Mouse (Mus musculus) hindbrain, postnatal 0 days (tissue): ENCODE results near the gene Scmh1. TPM values are rescaled to one million over a fixed set of nuclear protein-coding genes. Genes with fewer than 3 reads are reported as not detected.

Source experiments
- ATAC-seq: fragments of 200-750 bp; cut with Nextera tagmentation; 2 replicates; pipeline ENCODE4 v1.8.0; 2017; ENCODE audit warnings: mild to moderate bottlenecking, moderate TSS enrichment, moderate library complexity
- DNase-seq: peaks from one replicate; pipeline ENCODE4 v3.0.0-alpha.2; 2015; ENCODE audit warnings: low spot score
- H3K27ac ChIP-seq: fragments of 300-500 bp; sonication (generic); 2 replicates; pipeline ENCODE4 v1.5.1; 2014; ENCODE audit warnings: mild to moderate bottlenecking
- H3K27me3 ChIP-seq: fragments of 300-500 bp; sonication (generic); 2 replicates; pipeline ENCODE4 v1.6.1; 2014; ENCODE audit warnings: low read length, mixed read lengths; ENCODE audit not compliant: insufficient read depth
- H3K36me3 ChIP-seq: fragments of 300-500 bp; sonication (generic); 2 replicates; pipeline ENCODE4 v1.6.1; 2014; ENCODE audit warnings: low read length, mixed read lengths; ENCODE audit not compliant: insufficient read depth
- H3K4me1 ChIP-seq: fragments of 300-500 bp; sonication (generic); 2 replicates; pipeline ENCODE4 v1.6.1; 2014; ENCODE audit warnings: antibody characterized with exemption, low read length, mixed read lengths; ENCODE audit not compliant: insufficient read depth
- H3K4me2 ChIP-seq: fragments of 300-500 bp; sonication (generic); 2 replicates; pipeline ENCODE4 v1.6.1; 2014; ENCODE audit warnings: low read depth, mild to moderate bottlenecking, low read length, moderate library complexity, mixed read lengths
- H3K4me3 ChIP-seq: fragments of 300-500 bp; sonication (generic); 2 replicates; pipeline ENCODE4 v1.5.1; 2014; ENCODE audit warnings: low read length
- H3K9ac ChIP-seq: fragments of 300-500 bp; sonication (generic); replicated peaks from 2 replicates; pipeline ENCODE4 v1.6.1; 2014; ENCODE audit warnings: mild to moderate bottlenecking, low read length, moderate library complexity, mixed read lengths
- H3K9me3 ChIP-seq: fragments of 300-500 bp; sonication (generic); 2 replicates; pipeline ENCODE4 v1.6.1; 2016; ENCODE audit warnings: low read length, mixed read lengths
- CTCF ChIP-seq: IDR thresholded peaks from 2 replicates; pipeline ENCODE4 v1.5.1; 2016; ENCODE audit warnings: antibody characterized with exemption, control low read depth, low read depth
- WGBS: fragments of 180-500 bp; shearing (Covaris S2); extraction: QIAGEN DNeasy Blood & Tissue Kit; methylation state at CpG from one replicate; pipeline ENCODE4 v1.1.7; 2014; 5-methylcytosine and 5-hydroxymethylcytosine counted together
- polyA plus RNA-seq: library from polyadenylated mRNA; unstranded; fragments of >200 nt; fragmentation: Nextera tagmentation; extraction: Ambion mirVana; gene quantifications from 2 replicates; pipeline ENCODE4 v1.2.1, GENCODE M21; 2015
- total RNA-seq: library from RNA; depleted of rRNA; stranded (reverse); fragments of >200 nt; gene quantifications from 2 replicates; pipeline ENCODE4 v1.2.3, GENCODE M21; 2014; rRNA removed

Scmh1 gene
- total RNA-seq (36.2 and 65.0 TPM in 2 replicates), polyA plus RNA-seq (51.4 and 52.5 TPM in 2 replicates)

DNA sequence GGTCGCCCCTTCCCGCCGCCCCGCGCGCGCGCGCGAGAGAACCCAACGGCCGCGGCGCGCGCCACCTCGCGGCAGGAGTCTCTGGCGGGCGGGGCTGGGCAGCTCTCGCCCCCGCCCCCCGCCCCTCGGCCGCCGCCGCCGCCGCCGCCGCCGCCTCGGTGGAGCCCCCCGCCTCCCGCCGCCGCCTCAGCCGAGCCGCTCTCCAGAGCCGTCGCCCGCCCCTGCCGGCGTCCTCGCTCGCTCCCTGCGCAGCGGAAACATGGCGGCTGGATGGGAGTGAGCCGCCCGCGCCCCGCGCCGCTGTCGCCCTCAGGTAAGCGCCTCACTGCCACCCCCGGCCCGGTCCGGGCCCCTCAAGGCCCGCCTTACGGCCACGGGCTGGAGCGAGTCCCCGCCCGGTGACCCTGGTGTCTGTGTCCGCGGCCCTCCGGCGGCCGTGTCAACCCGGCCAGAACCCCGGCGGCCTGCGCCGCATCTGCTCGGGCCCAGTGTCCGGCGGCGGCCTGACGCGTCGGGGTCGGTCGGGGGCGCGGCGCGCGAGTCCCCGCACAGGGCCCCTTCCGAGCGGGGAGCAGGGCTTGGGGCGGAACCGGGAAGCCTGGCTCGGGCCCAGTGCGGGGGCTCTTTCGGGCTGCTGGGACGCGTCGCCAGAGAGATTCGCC, at the start of gene Scmh1:
TSS of gene Scmh1 (plus strand) at position 138 of the 662 bp plus-strand sequence.
- H3K4me2 ChIP-seq = peak within 1 kb of the TSS; percentile 68
- peak within 1 kb of the TSS; percentile 99 for H3K4me3 ChIP-seq
- H3K4me1 ChIP-seq = no peaks in the 10 kb centered on the region; the same call in 1 of the 2 replicates
- H3K9me3 ChIP-seq = no peaks in the 10 kb centered on the region
- H3K36me3 ChIP-seq = no peaks in the 10 kb centered on the region
- WGBS = 1% methylated on average over 55 of the region's 102 CpGs
- no peaks in the 10 kb centered on the region for H3K27me3 ChIP-seq
- peak; percentile 95 for DNase-seq
- H3K9ac ChIP-seq = peak within 1 kb of the TSS; percentile 98
- peak; percentile 91 for ATAC-seq
- TF ChIP-seq CTCF = no peak
- peak within 1 kb of the TSS; percentile 95 for H3K27ac ChIP-seq

GRCm38 (mm10) chr4:120360011-120360521, 45.0 kb upstream of the Scmh1 start:
- H3K9ac ChIP-seq = no peak overlapping the region
- no peaks in the 10 kb centered on the region for H3K36me3 ChIP-seq
- H3K9me3 ChIP-seq = no peaks in the 10 kb centered on the region
- H3K4me3 ChIP-seq = no peak overlapping the region
- H3K27me3 ChIP-seq = no peaks in the 10 kb centered on the region
- peak; percentile 21 for DNase-seq
- ATAC-seq = peak; percentile 65
- H3K27ac ChIP-seq = peak overlapping the region; percentile 32; the same call in 1 of the 2 replicates
- 0 out of 2 replicates have a peak, but pooled peaks cover 7% of the 10 kb centered on the region for H3K4me1 ChIP-seq
- TF ChIP-seq CTCF = no peak
- WGBS = 8% methylated on average over 8 of the region's 8 CpGs
- no peak overlapping the region for H3K4me2 ChIP-seq

DNA sequence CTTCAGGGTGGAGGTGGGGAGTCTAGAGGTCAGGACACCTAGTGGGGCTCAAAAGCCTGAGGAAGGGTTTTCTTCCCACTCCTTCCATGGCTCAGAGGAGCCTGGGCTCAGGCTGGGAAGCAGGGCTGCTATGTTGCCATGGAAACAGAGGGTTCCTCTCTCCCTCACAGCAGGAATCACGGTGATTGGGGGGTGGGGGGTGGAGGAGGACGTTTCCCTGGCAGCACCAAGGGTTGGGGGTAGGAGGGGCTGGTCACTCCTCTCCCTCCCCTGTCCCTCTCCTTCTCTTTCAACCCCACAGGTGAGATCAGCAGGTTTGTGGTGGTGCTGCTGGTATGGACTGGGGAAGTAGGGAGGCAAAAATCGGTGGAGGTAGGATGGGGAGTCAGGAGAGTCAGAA, 40.4 kb upstream of the Scmh1 start:
- 5% methylated on average over 2 of the region's 3 CpGs for whole genome bisulfite sequencing
- H3K9ac ChIP-seq = no peak overlapping the region
- H3K27me3 ChIP-seq = no peaks in the 10 kb centered on the region

DNA sequence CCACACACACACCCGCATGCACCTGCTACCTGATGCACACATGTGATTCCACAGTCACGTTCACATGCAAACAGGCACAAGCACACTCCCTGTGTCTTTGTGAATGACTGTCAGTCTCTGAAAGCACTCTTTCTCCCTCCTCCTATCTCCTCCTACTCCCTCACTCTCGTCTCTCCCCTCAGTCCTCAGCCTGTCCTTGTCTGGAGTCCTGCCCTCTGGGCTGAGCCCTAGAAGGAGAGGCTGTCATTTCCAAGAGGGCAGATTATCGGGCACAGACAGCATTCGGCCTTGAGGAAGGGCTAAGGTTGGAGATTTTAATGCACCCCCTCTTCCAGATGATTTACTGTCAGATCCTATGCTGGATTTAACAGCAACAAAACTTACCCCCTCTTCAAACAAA, 39.6 kb upstream of the Scmh1 start:
- 26% methylated on average over 5 of the region's 5 CpGs for WGBS

More for the DNA sequence above, 40.4 kb upstream of the Scmh1 start:
- TF ChIP-seq CTCF = no peak
- Histone ChIP-seq H3K9me3 (no peaks in the 10 kb centered on the region), H3K4me1 (peaks cover 10% of the 10 kb centered on the region; the same call in 1 of the 2 replicates), H3K36me3 (no peaks in the 10 kb centered on the region), H3K27ac (peak overlapping the region; percentile 41; the same call in 1 of the 2 replicates), H3K4me3 (no peak overlapping the region), H3K4me2 (no peak overlapping the region)
- ATAC-seq (peak; percentile 52), DNase-seq (peak; percentile 81)

GRCm38 (mm10) chr4:120368031-120368430, 37.0 kb upstream of the Scmh1 start:
- no peak for ATAC-seq
- Histone ChIP-seq H3K9me3 (no peaks in the 10 kb centered on the region), H3K9ac (no peak overlapping the region), H3K27me3 (no peaks in the 10 kb centered on the region), H3K4me1 (peaks cover 18% of the 10 kb centered on the region; the same call in 1 of the 2 replicates), H3K36me3 (no peaks in the 10 kb centered on the region), H3K27ac (no peak overlapping the region), H3K4me3 (no peak overlapping the region), H3K4me2 (no peak overlapping the region)
- TF ChIP-seq CTCF = no peak
- WGBS = 83% methylated on average over 2 of the region's 2 CpGs
- DNase-seq = no peak

More for the DNA sequence above, 39.6 kb upstream of the Scmh1 start:
- no peak for TF ChIP-seq CTCF
- no peaks in the 10 kb centered on the region for H3K36me3 ChIP-seq
- H3K9me3 ChIP-seq = no peaks in the 10 kb centered on the region
- H3K4me1 ChIP-seq = peaks cover 18% of the 10 kb centered on the region; the same call in 1 of the 2 replicates
- 0 out of 2 replicates have a peak overlapping the region, but pooled peaks have one; percentile 41 for H3K27ac ChIP-seq
- no peaks in the 10 kb centered on the region for H3K27me3 ChIP-seq
- H3K9ac ChIP-seq = no peak overlapping the region
- H3K4me3 ChIP-seq = no peak overlapping the region
- H3K4me2 ChIP-seq = no peak overlapping the region
- ATAC-seq = no peak
- DNase-seq = no peak

DNA sequence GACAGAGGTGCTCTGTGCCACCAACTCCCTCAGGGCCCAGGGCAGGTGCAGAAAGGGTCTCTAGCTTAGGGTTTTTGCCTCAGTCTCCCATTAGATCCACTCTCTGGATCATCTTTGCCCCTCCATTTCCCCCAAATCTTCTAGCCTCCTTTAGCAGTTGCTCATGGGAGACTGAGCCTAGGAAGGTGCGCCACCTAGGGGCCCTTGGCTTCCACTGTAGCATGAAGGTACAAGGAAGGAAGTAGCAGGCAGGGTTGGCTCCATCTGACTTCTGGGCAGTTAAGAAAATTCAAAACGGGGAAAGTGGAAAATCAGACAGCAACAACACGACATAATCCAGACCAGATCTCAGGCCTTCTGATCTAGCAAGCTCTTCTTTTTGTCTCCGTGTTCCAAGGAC, 36.4 kb upstream of the Scmh1 start:
- peak; percentile 91 for TF ChIP-seq CTCF
- no peaks in the 10 kb centered on the region for H3K36me3 ChIP-seq
- DNase-seq (peak; percentile 86), ATAC-seq (peak; percentile 59)
- no peak overlapping the region for H3K9ac ChIP-seq
- WGBS = 9% methylated on average over 4 of the region's 4 CpGs
- H3K4me2 ChIP-seq = no peak overlapping the region
- H3K27me3 ChIP-seq = no peaks in the 10 kb centered on the region
- no peak overlapping the region for H3K4me3 ChIP-seq
- peaks cover 18% of the 10 kb centered on the region; the same call in 1 of the 2 replicates for H3K4me1 ChIP-seq
- H3K9me3 ChIP-seq = no peaks in the 10 kb centered on the region
- H3K27ac ChIP-seq = no peak overlapping the region
